12 mouse cellular contexts compared by ENCODE assay signal in the genomic region with DNA sequence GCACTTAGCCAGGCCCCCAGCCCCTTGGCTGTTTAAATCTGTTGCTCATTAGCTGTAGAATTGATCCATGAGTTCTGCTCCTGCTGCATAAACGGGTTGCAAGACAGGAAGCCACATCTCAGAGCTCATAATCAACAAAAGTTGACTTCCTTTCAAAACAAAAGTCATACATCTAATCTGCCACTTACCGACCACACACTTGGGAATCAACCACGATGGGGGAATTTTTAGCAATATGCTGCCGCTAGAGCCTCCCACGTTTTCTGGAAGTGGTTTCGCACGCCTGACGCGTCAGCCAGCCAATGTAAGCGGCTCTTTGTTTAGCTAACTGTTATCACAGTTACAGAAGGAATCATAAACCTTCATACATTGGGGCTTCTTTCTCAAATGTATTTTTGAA.
DNase-seq lines count a peak whose midpoint lies in the region; ATAC-seq and TF ChIP-seq lines count a peak whose summit lies in the region.
"Had no signal": no experiment of that assay in that cellular context is flagged by ENCODE, and none has a peak within 500 bp of the region (broad histone marks: within the 10 kb centered on the region; RNA-seq: fewer than 3 reads in every experiment).

No protein-coding gene starts in this region.

- peak; percentile 48 to 56 for DNase-seq in left cerebral cortex, adult 2 months (ENCODE audit: extremely low spot score in 1 of 2, low spot score in 2 of 2)
- DNase-seq in left cerebral cortex, adult 11 months (ENCODE audit: low spot score), result no peak
- DNase-seq in left cerebral cortex, adult 8-10 months (ENCODE audit: low spot score in 2 of 2), result peak; percentile 27 to 66
- DNase-seq in right cerebral cortex, postnatal 4 days, result peak; percentile 21
- no peak for DNase-seq in heart, postnatal 36 days
- DNase-seq: adrenal gland, postnatal 25 days; cerebellum, adult 9-10 months; kidney, adult 2 months had no signal

- no peak overlapping the region for H3K4me3 ChIP-seq in left cerebral cortex, adult 2 months
- H3K4me3 ChIP-seq: hindbrain, embryonic 10.5 days; lung, embryonic 15.5 days had no signal

- TF ChIP-seq CTCF in left cerebral cortex, adult 2 months (IDR thresholded peaks at IDR 0.05), result no peak

- ATAC-seq in frontal cortex, adult (ENCODE audit: low TSS enrichment), result peak; percentile 88; the same call in 1 of the 2 replicates
- no peak for ATAC-seq in activated CD4-positive, CD25-positive, alpha-beta regulatory T cell, adult 4 months

- intact Hi-C loops in left cerebral cortex, adult 2 months (cut with DNase I), result loop anchor here (5.0 kb wide), 1 partner anchor 76 kb away; a partner anchor contains a TSS
- intact Hi-C loops in heart, postnatal 36 days (cut with DNase I), result no loop called here

- H3K27ac ChIP-seq in left cerebral cortex, adult 2 months, result no peak overlapping the region
- H3K27ac ChIP-seq: hindbrain, embryonic 10.5 days; lung, embryonic 15.5 days had no signal

Comparison
In these comparisons a context has a peak if more than half of its experiments do, and no peak if none do; other contexts are left out.
1. DNase-seq: peak in left cerebral cortex, adult 2 months (2 of 2), left cerebral cortex, adult 8-10 months (2 of 2) and right cerebral cortex, postnatal 4 days (single experiment); none in left cerebral cortex, adult 11 months (single experiment) and heart, postnatal 36 days (0 of 2).